Mouse (Mus musculus) layer of hippocampus, postnatal 14 days (tissue): ENCODE data around the gene Apba1. TPM values are rescaled to one million over a fixed set of nuclear protein-coding genes. Genes with fewer than 3 reads are reported as not detected.

Experiments
- DNase-seq, 2 experiments: peaks; one replicate each; pipeline ENCODE4 v3.0.0; 2021 to 2022; ENCODE audit warnings: low spot score in 2 of 2, mixed read lengths in 1 of 2
- total RNA-seq, 2 experiments: library from RNA; stranded (reverse); gene quantifications; 2 replicates each; pipeline ENCODE4 v1.2.3; 2021

The Apba1 gene
- total RNA-seq, 2 experiments from 2014 or later, result 152 to 160 TPM

- no peak for DNase-seq
These were observed 166.1 kb downstream of the Apba1 start for GRCm38 (mm10) chr19:23924791-23925190.

- DNase-seq, result no peak
These were observed 166.9 kb downstream of the Apba1 start for GRCm38 (mm10) chr19:23925541-23925940.

GRCm38 (mm10) chr19:23930826-23931225, 172.1 kb downstream of the Apba1 start:
- no peak for DNase-seq

- DNase-seq, result no peak
These were observed 182.8 kb downstream of the Apba1 start for GRCm38 (mm10) chr19:23941422-23941949.

- no peak for DNase-seq
These were observed 184.2 kb downstream of the Apba1 start for GRCm38 (mm10) chr19:23942886-23943285.

GRCm38 (mm10) chr19:23946026-23946685, 187.5 kb downstream of the Apba1 start:
- no peak for DNase-seq

- no peak for DNase-seq
These were observed 188.1 kb downstream of the Apba1 start for GRCm38 (mm10) chr19:23946751-23947150.

- DNase-seq, result no peak
These were observed 189.2 kb downstream of the Apba1 start for GRCm38 (mm10) chr19:23947871-23948270.

- no peak for DNase-seq
These were observed 189.8 kb downstream of the Apba1 start for GRCm38 (mm10) chr19:23948301-23949000.

GRCm38 (mm10) chr19:23955461-23955860, 196.8 kb downstream of the Apba1 start:
- no peak for DNase-seq

GRCm38 (mm10) chr19:23956299-23956975, 197.8 kb downstream of the Apba1 start:
- DNase-seq, result no peak

GRCm38 (mm10) chr19:23957563-23957962, 198.9 kb downstream of the Apba1 start:
- DNase-seq, result no peak

- no peak for DNase-seq
These were observed 200.2 kb downstream of the Apba1 start for GRCm38 (mm10) chr19:23958925-23959324.

GRCm38 (mm10) chr19:23959870-23960269, 201.2 kb downstream of the Apba1 start:
- no peak for DNase-seq

GRCm38 (mm10) chr19:23960275-23960674, 201.6 kb downstream of the Apba1 start:
- DNase-seq, result peak in 1 of 2 experiments; percentile 69

- DNase-seq, result no peak
These were observed 202.3 kb downstream of the Apba1 start for GRCm38 (mm10) chr19:23960831-23961447.

GRCm38 (mm10) chr19:23961516-23961915, 202.8 kb downstream of the Apba1 start:
- peak; percentile 73 to 79 for DNase-seq

- DNase-seq, result no peak
These were observed 205.8 kb downstream of the Apba1 start for GRCm38 (mm10) chr19:23964401-23964910.

GRCm38 (mm10) chr19:23966376-23966775, 207.7 kb downstream of the Apba1 start:
- no peak for DNase-seq

- DNase-seq, result no peak
These were observed 208.5 kb downstream of the Apba1 start for GRCm38 (mm10) chr19:23967156-23967555.
